Mouse (Mus musculus) forebrain, embryonic 10.5 days (tissue): Measurements from ENCODE around the gene Zdhhc18. TPM values are rescaled to one million over a fixed set of nuclear protein-coding genes. Genes with fewer than 3 reads are reported as not detected.
A peak's percentile ranks its signal among the peaks of the same experiment; 100 is the strongest.

Source experiments
- DNase-seq: peaks from one replicate; pipeline ENCODE4 v3.0.0-alpha.2; 2017; ENCODE audit warnings: low spot score; ENCODE audit errors: extremely low spot score
- H3K27ac ChIP-seq: fragments of 300-500 bp; sonication (generic); 2 replicates; pipeline ENCODE4 v1.5.1; 2016; ENCODE audit warnings: mild to moderate bottlenecking
- H3K27me3 ChIP-seq: fragments of 300-500 bp; sonication (generic); 2 replicates; pipeline ENCODE4 v1.6.1; 2016; ENCODE audit warnings: mild to moderate bottlenecking; ENCODE audit not compliant: poor library complexity, severe bottlenecking
- H3K36me3 ChIP-seq: fragments of 300-500 bp; sonication (generic); replicated peaks from 2 replicates; pipeline ENCODE4 v1.6.1; 2016; ENCODE audit warnings: mild to moderate bottlenecking, moderate library complexity
- H3K4me1 ChIP-seq: fragments of 300-500 bp; sonication (generic); 2 replicates; pipeline ENCODE4 v1.6.1; 2016
- H3K4me3 ChIP-seq: fragments of 300-500 bp; sonication (generic); 2 replicates; pipeline ENCODE4 v1.5.1; 2016; ENCODE audit warnings: mild to moderate bottlenecking, moderate library complexity
- H3K9me3 ChIP-seq: fragments of 300-500 bp; sonication (generic); 2 replicates; pipeline ENCODE4 v1.6.1; 2016; ENCODE audit warnings: mild to moderate bottlenecking, moderate library complexity
- WGBS: fragments of 180-500 bp; shearing (Covaris S2); methylation state at CpG from one replicate; pipeline ENCODE4 v1.1.7; 2016; 5-methylcytosine and 5-hydroxymethylcytosine counted together
- polyA plus RNA-seq: library from polyadenylated mRNA; unstranded; fragments of >200 nt; fragmentation: Nextera tagmentation; extraction: Ambion mirVana; gene quantifications from 2 replicates; pipeline ENCODE4 v1.2.1, GENCODE M21; 2016

Gene Zdhhc18
- polyA plus RNA-seq, result 2.4 and 2.8 TPM in 2 replicates

- H3K9me3 ChIP-seq, result peaks cover 3% of the 10 kb centered on the region; the same call in 1 of the 2 replicates
- peak; percentile 70 for DNase-seq
- H3K36me3 ChIP-seq, result no peaks in the 10 kb centered on the region
- no peaks in the 10 kb centered on the region for H3K27me3 ChIP-seq
- H3K27ac ChIP-seq, result peak within 1 kb of the TSS; percentile 51; the same call in 1 of the 2 replicates
- peak within 1 kb of the TSS; percentile 32 for H3K4me3 ChIP-seq
- H3K4me1 ChIP-seq, result peaks cover 10% of the 10 kb centered on the region
- WGBS, result 39% methylated on average over 7 of the region's 7 CpGs
Measured at GRCm38 (mm10) chr4:133649989-133650699, at the start of gene Zdhhc18. Gene Zdhhc18 (minus strand): TSS chr4:133650154.

- Histone ChIP-seq H3K9me3 (no peaks in the 10 kb centered on the region), H3K4me3 (no peak overlapping the region), H3K4me1 (no peaks in the 10 kb centered on the region), H3K36me3 (peaks cover 100% of the 10 kb centered on the region), H3K27ac (no peak overlapping the region), H3K27me3 (no peaks in the 10 kb centered on the region)
- DNase-seq, result no peak
- 93% methylated on average over 3 of the region's 3 CpGs for WGBS
Measured at GRCm38 (mm10) chr4:133695363-133695762, 45.4 kb upstream of the Zdhhc18 start.

GRCm38 (mm10) chr4:133690252-133690651 is 40.3 kb upstream of the Zdhhc18 start:
- Histone ChIP-seq H3K27me3 (no peaks in the 10 kb centered on the region), H3K36me3 (peaks cover 100% of the 10 kb centered on the region), H3K27ac (no peak overlapping the region), H3K4me3 (no peak overlapping the region), H3K4me1 (no peaks in the 10 kb centered on the region), H3K9me3 (no peaks in the 10 kb centered on the region)
- 73% methylated on average over 5 of the region's 5 CpGs for WGBS
- no peak for DNase-seq

DNA sequence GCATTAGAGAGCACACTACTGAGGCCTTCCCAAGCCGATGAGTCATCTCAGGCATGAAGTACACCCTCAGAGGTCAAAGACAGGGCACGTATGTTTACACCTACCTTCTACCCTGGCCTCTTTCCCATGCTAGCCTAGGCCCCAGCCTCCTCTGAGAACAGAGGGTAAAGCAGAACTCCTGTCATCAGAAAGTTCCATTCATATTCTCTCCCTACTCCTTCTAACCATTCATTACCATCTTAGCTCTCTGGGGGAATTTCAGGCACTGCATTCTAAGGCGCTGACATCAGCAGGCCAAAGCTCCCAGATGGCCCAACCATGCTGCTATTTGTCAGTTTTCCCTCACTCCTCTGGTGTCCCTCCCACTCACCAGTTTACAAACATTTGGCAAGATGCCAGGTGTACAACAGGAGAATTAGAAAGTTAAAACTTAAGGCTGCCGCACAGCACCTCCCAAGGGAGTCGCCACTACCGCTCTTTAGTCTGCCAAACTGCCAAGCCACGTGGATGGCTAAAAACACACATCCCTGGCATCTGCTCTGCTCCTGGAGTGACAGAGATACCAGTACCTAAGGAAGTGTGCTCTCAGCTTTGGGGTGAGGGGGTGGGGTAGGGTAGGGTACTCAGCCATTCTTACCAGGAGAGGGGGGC is 38.6 kb upstream of the Zdhhc18 start:
- H3K27ac ChIP-seq, result no peak overlapping the region
- H3K36me3 ChIP-seq, result peaks cover 100% of the 10 kb centered on the region
- DNase-seq, result no peak
- 93% methylated on average over 7 of the region's 7 CpGs for WGBS
- no peak overlapping the region for H3K4me3 ChIP-seq
- no peaks in the 10 kb centered on the region for H3K27me3 ChIP-seq
- no peaks in the 10 kb centered on the region for H3K9me3 ChIP-seq
- H3K4me1 ChIP-seq, result no peaks in the 10 kb centered on the region

GRCm38 (mm10) chr4:133687126-133687525 is 37.2 kb upstream of the Zdhhc18 start:
- H3K27ac ChIP-seq, result no peak overlapping the region
- 90% methylated on average over 5 of the region's 5 CpGs for WGBS
- no peak for DNase-seq
- peaks cover 100% of the 10 kb centered on the region for H3K36me3 ChIP-seq
- no peaks in the 10 kb centered on the region for H3K9me3 ChIP-seq
- no peaks in the 10 kb centered on the region for H3K4me1 ChIP-seq
- no peak overlapping the region for H3K4me3 ChIP-seq
- no peaks in the 10 kb centered on the region for H3K27me3 ChIP-seq

DNA sequence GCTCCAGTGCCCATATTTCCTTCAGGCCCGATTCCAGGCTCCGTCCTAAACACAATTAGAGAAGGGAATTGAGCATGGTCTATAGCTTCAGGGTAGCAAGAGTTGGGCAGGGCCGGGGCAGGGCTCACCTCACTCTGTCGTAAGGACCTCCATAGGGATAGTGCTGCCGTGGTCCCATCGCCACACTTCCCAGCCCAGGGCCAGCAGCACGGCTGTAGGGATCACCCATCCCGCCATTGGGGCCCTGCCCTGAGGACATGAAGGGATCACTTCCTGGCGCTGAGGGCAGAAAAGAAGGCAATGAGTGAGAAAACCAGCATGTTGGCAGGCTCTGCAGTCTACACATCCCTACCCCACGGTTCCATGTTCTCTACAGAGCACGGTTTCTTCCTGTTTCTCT is 36.6 kb upstream of the Zdhhc18 start:
- no peaks in the 10 kb centered on the region for H3K27me3 ChIP-seq
- H3K4me1 ChIP-seq, result no peaks in the 10 kb centered on the region
- peaks cover 100% of the 10 kb centered on the region for H3K36me3 ChIP-seq
- H3K27ac ChIP-seq, result no peak overlapping the region
- DNase-seq, result no peak
- no peak overlapping the region for H3K4me3 ChIP-seq
- no peaks in the 10 kb centered on the region for H3K9me3 ChIP-seq
- 93% methylated on average over 11 of the region's 11 CpGs for WGBS

- Histone ChIP-seq H3K4me1 (peaks cover 32% of the 10 kb centered on the region), H3K4me3 (no peak overlapping the region), H3K36me3 (peaks cover 80% of the 10 kb centered on the region), H3K27ac (no peak overlapping the region), H3K9me3 (no peaks in the 10 kb centered on the region), H3K27me3 (no peaks in the 10 kb centered on the region)
- 90% methylated on average over 14 of the region's 14 CpGs for WGBS
- DNase-seq, result no peak
Measured at GRCm38 (mm10) chr4:133680206-133680786, 30.3 kb upstream of the Zdhhc18 start.

DNA sequence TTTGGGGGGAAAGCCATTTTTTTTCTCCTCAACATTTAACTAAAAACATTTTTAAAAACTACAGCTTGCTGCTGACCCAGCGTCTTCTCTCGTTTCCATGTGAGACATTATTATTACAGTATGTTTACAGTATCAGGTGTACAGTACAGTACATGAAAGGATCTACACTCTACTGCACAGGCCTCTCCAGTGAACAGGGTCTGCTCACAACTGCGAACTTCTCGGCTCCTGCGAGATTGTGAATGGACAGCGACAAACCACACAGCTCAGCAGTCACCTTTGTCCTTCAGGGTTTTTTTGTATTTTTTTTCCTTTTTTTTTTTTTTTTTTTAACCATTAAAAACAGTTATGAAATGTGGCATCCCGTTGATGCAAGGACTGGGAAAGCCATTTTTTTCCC is 29.7 kb upstream of the Zdhhc18 start:
- WGBS, result 91% methylated on average over 7 of the region's 7 CpGs

DNA sequence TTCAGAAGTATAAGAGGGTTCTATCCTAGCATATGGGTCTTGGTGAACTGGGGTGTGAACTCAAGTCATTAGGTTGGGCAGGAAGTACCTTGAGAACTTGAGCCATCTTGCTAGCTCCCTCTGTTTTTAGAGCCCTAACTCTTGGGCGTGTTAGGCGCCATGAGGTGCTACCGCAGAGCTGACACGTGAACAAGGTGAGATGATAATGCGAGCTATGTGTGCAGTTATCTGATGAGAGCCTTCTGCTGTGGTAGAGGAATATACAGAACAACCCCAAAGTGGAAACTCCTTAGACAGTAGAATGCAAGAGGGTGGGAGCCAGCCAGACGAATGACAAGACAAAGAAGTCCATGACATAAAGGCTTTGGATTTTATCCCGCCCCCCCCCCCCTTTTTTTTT is 27.3 kb upstream of the Zdhhc18 start:
- no peak for DNase-seq
- no peaks in the 10 kb centered on the region for H3K27me3 ChIP-seq
- H3K36me3 ChIP-seq, result peaks cover 50% of the 10 kb centered on the region
- H3K27ac ChIP-seq, result no peak overlapping the region
- H3K4me3 ChIP-seq, result no peak overlapping the region
- H3K4me1 ChIP-seq, result peaks cover 62% of the 10 kb centered on the region
- WGBS, result 83% methylated on average over 7 of the region's 7 CpGs
- no peaks in the 10 kb centered on the region for H3K9me3 ChIP-seq

More for the DNA sequence above, 29.7 kb upstream of the Zdhhc18 start:
- H3K9me3 ChIP-seq, result no peaks in the 10 kb centered on the region
- no peak for DNase-seq
- no peak overlapping the region for H3K4me3 ChIP-seq
- H3K4me1 ChIP-seq, result peaks cover 38% of the 10 kb centered on the region
- no peak overlapping the region for H3K27ac ChIP-seq
- H3K27me3 ChIP-seq, result no peaks in the 10 kb centered on the region
- peaks cover 74% of the 10 kb centered on the region for H3K36me3 ChIP-seq

DNA sequence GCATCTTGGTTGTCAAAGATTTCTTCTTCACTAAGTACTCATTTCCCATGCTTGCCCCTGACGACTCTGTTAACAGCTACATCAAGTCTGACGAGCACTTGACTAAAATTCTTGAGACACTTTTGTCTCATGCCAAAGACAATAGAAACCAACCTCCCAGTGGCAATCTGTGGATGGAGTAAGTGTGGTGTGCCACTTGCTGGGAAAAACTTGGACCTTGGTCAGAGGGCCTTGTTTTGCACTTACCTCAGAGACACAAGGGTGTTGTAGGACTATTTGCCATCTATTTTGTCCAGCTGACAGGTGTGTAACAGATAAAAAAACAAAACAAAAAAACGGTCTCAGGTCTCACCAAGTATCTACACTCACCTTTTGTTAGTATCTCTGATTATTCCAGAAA is 26.2 kb upstream of the Zdhhc18 start:
- peaks cover 39% of the 10 kb centered on the region for H3K36me3 ChIP-seq
- H3K27me3 ChIP-seq, result no peaks in the 10 kb centered on the region
- H3K27ac ChIP-seq, result peak overlapping the region; percentile 96
- H3K9me3 ChIP-seq, result no peaks in the 10 kb centered on the region
- no peak for DNase-seq
- 34% methylated on average over 3 of the region's 3 CpGs for WGBS
- peaks cover 71% of the 10 kb centered on the region for H3K4me1 ChIP-seq
- peak overlapping the region; percentile 29 for H3K4me3 ChIP-seq

DNA sequence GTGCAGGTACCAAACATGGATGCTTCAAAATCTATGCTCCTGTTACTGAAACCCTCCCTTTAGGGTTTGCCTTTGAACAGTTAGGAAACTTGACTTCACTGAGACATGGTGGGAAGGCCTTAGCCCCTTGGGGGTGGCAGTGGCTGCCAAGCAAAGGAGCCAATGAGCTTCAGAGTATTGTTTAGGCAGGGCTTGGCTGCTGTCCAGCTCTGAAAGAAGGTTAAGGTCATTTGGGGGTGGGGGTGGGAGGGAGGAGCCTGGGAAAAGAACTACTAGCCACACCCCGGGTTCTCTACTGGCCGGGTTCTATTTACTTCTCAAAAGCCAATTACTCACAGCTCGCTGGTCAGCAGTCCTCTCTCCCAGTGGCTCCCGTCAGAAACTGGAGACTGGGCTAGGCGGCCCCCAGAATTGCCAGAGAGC is 25.7 kb upstream of the Zdhhc18 start:
- WGBS, result 4% methylated on average over 5 of the region's 5 CpGs
- peaks cover 77% of the 10 kb centered on the region for H3K4me1 ChIP-seq
- H3K27ac ChIP-seq, result peak overlapping the region; percentile 96
- peak overlapping the region; percentile 29 for H3K4me3 ChIP-seq
- DNase-seq, result peak; percentile 80
- H3K27me3 ChIP-seq, result no peaks in the 10 kb centered on the region
- no peaks in the 10 kb centered on the region for H3K9me3 ChIP-seq
- H3K36me3 ChIP-seq, result peaks cover 34% of the 10 kb centered on the region

DNA sequence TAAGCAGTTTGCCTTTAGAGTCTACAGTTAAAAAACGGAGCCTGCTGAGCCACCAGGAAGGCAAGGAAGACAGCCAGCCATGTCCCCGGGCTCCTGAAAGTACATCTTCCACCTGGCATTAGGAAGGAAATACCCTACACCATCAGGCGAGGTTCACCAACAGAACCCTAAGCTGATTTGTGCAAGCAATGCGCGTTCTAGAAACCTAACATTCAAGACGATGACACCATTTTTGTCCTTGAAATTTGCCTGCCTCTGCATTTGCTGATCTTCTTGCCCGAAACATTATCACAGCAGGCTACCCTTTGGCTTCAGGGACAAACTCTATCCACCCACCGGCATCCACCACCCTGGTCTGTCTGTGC is 24.4 kb upstream of the Zdhhc18 start:
- WGBS, result 80% methylated on average over 8 of the region's 8 CpGs
- DNase-seq, result no peak
- Histone ChIP-seq H3K4me3 (no peak overlapping the region), H3K27ac (peak overlapping the region; percentile 96; the same call in 1 of the 2 replicates), H3K4me1 (peaks cover 87% of the 10 kb centered on the region), H3K9me3 (no peaks in the 10 kb centered on the region), H3K36me3 (peaks cover 21% of the 10 kb centered on the region), H3K27me3 (no peaks in the 10 kb centered on the region)
